Mouse (Mus musculus): ENCODE data around the gene Tas2r108. TPM values are rescaled to one million over a fixed set of nuclear protein-coding genes. Genes with fewer than 3 reads are reported as not detected.

Tas2r108 gene
- polyA plus RNA-seq (2016; fragmentation: Nextera tagmentation; extraction: Ambion mirVana) = 0.19 and 0.21 TPM in 2 replicates

DNA sequence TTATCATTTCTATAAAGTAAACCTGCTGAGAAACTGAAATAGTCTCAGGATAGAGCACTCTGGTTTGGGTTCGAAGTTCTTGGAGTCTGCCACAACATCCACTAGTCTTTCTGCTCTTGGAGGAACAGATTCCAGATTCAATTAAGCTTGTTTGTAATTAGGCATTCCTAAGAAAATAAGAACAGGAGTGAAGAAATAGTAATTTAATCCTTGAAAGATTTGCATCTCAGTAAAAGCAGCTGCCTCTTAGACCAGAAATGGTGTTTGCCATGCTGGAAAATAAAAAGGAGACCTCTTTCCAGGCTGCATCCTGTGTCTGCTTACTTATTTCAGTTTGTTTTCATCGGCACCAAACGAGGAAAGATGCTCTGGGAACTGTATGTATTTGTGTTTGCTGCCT lies at the start of gene Tas2r108:
Tas2r108 (plus strand) TSS at position 301 of the 400 bp plus-strand sequence.
- no peak for DNase-seq (ENCODE audit: extremely low spot score, low spot score)
- no peaks in the 10 kb centered on the region for H3K27me3 ChIP-seq (ENCODE audit: poor library complexity, severe bottlenecking)
- no peak within 1 kb of the TSS for H3K27ac ChIP-seq
- H3K36me3 ChIP-seq (replicated peaks) = no peaks in the 10 kb centered on the region
- H3K4me3 ChIP-seq = no peak within 1 kb of the TSS
- WGBS = 89% methylated on average over 3 of the region's 3 CpGs
- no peaks in the 10 kb centered on the region for H3K9me3 ChIP-seq
- no peaks in the 10 kb centered on the region for H3K4me1 ChIP-seq

DNA sequence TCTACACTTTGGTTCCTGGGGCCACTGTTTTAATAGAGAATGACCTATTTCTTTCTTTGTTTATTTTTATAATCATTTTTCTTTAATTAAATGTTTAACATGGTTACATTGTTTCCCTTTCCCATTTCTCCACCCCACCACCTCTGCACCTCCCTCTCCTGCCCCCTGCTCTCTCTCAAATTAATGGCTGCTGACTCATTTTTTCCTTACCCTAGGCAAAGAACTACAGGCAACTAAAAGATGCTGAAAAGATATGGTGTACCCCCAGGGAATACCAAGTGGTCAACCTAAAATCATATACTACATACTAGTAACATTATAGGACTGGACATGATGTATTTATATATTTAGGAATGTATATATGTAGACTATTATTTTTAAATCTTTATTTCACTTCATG lies 44.7 kb upstream of the Tas2r108 start:
- Histone ChIP-seq H3K9me3 (no peaks in the 10 kb centered on the region), H3K27me3 (ENCODE audit: poor library complexity, severe bottlenecking) (0 out of 2 replicates have a peak, but pooled peaks cover under 1% of the 10 kb centered on the region), H3K36me3 (replicated peaks) (no peaks in the 10 kb centered on the region), H3K27ac (no peak overlapping the region), H3K4me1 (no peaks in the 10 kb centered on the region), H3K4me3 (no peak overlapping the region)
- DNase-seq (ENCODE audit: extremely low spot score, low spot score) = no peak

DNA sequence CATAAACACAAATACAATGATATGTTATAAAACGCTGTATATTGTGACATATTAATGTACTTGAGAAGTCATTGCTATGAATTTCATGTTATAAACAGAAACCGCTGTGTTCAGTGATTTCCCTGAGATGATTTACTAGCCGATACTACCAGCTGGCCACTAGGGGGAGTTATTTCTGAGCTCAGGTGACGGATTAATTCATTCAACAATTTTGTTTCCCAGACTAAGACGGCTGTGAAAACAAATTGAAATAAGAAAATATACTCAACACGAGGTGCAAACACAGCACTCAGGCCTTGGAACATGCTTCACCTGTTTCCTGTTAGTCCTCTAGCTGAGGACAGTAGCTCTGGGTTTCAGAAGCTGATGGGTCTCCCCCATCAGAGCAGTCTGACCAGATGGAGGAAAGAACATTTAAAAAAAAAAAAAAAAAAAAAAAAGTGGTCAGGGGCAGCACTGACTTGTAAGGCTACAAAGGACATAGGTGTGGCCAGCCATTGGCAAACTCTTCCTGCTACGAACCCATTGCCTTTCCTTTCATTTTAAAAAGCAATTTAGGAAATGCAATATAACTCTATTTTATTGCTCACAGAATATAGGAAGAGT lies 38.8 kb upstream of the Tas2r108 start:
- no peak for DNase-seq (ENCODE audit: extremely low spot score, low spot score)
- H3K36me3 ChIP-seq (replicated peaks) = no peaks in the 10 kb centered on the region
- H3K27me3 ChIP-seq (ENCODE audit: poor library complexity, severe bottlenecking) = no peaks in the 10 kb centered on the region
- no peaks in the 10 kb centered on the region for H3K9me3 ChIP-seq
- H3K4me1 ChIP-seq = no peaks in the 10 kb centered on the region
- no peak overlapping the region for H3K27ac ChIP-seq
- H3K4me3 ChIP-seq = no peak overlapping the region
- WGBS = 24% methylated on average over 7 of the region's 7 CpGs

DNA sequence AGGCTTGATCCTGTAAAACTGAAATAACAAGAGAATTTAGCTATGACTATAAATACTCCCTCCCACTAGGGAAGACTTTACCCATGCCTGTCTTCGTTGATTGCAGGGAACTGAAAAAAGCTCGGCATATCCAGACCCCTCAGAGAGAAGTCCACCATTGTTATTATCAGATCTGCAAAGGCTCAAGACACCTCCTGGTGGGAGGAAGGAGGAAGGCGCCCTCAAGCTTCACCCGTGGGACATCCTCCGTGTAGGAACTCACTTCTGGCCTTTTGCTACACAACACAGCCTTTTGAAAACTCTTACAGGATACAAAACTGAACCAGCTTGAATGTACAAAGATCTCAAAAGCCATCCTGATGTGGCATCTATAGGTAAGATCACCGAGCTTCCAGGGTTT lies 27.6 kb upstream of the Tas2r108 start:
- no peaks in the 10 kb centered on the region for H3K36me3 ChIP-seq (replicated peaks)
- H3K9me3 ChIP-seq = no peaks in the 10 kb centered on the region
- 52% methylated on average over 6 of the region's 6 CpGs for WGBS
- DNase-seq (ENCODE audit: extremely low spot score, low spot score) = no peak
- no peak overlapping the region for H3K4me3 ChIP-seq
- peaks cover 7% of the 10 kb centered on the region for H3K4me1 ChIP-seq
- no peaks in the 10 kb centered on the region for H3K27me3 ChIP-seq (ENCODE audit: poor library complexity, severe bottlenecking)
- H3K27ac ChIP-seq = no peak overlapping the region

DNA sequence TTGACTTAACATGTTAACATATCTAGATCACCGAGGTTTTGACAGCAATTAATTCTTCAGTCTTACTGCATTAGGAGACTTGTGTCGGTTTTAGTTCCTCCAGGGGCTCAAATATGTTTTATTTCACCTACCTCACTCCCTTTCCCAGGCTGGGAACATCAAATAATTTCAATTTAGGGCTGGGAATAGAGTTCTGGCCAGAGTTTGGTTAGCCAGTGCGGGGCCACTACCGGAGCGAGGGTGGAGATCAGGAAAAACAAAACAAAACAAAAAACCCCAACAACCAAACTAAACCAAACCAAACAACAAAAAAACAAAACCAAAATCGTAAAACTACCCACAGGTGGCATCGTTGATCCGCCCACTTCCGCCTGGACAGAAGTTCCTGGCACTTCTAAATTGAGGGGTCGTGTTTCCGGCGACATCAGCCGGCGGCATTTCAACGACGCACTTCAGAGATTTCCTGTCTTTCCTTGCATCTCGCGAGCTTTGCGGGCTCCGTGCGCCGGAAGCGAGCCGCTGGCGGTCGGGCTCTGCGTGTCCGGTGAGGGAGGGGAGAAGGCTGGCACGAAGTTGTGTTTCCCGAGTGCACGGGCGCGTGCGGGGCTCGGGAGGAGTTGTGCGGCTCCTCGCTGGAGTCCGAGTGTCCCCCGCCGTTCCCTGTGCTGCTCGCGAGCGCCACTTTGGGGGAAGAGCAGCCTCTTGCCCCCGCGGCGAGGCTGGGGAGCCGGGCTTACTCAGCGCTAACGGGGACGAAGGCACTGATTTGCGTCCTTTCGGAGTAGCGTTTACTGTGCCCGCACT lies 22.2 kb upstream of the Tas2r108 start, which contains the start of gene Ssbp1:
Ssbp1 (plus strand) TSS at position 437 of the 804 bp plus-strand sequence.
- Histone ChIP-seq H3K27ac (peak within 1 kb of the TSS; percentile 97), H3K4me3 (peak within 1 kb of the TSS; percentile 82), H3K9me3 (no peaks in the 10 kb centered on the region), H3K27me3 (ENCODE audit: poor library complexity, severe bottlenecking) (no peaks in the 10 kb centered on the region), H3K36me3 (replicated peaks) (peaks cover 32% of the 10 kb centered on the region), H3K4me1 (peaks cover 24% of the 10 kb centered on the region)
- DNase-seq (ENCODE audit: extremely low spot score, low spot score) = peak; percentile 94
- under 1% methylated on average over 54 of the region's 54 CpGs for WGBS

DNA sequence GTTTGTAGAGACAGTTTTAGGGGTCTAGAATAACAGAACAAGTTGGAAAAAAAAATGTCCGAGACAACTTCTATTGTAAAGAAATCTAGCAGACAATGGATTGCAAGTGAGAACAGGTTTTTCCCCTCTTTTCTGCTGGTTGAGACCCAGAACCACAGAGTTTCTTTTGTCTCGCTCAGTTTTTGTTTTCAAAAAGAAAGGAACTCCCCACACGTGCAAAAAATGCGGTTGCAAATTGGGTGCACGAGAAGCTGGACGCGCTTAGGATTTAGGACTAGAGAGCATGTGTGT lies 21.7 kb upstream of the Tas2r108 start:
- H3K27ac ChIP-seq = peak overlapping the region; percentile 97
- DNase-seq (ENCODE audit: extremely low spot score, low spot score) = no peak
- WGBS = under 1% methylated on average over 7 of the region's 7 CpGs
- H3K4me3 ChIP-seq = peak overlapping the region; percentile 82
- peaks cover 37% of the 10 kb centered on the region for H3K36me3 ChIP-seq (replicated peaks)
- H3K27me3 ChIP-seq (ENCODE audit: poor library complexity, severe bottlenecking) = no peaks in the 10 kb centered on the region
- H3K4me1 ChIP-seq = peaks cover 24% of the 10 kb centered on the region
- no peaks in the 10 kb centered on the region for H3K9me3 ChIP-seq

DNA sequence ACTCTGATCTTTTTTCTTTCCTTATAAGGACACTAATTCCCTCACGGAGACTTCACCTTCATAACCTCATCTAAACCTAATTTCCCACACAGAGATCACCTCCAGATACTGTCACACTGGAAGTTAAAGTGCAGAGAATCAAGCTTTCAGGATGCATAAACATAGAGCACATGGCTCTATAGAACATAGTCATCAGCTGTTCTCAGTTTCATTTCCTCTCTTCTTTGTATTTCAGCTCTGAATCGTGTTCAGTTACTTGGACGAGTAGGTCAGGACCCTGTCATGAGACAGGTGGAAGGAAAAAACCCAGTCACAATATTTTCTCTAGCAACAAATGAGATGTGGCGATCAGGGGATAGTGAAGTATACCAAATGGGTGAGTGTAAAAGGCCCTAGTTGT lies 17.2 kb upstream of the Tas2r108 start:
- H3K27me3 ChIP-seq (ENCODE audit: poor library complexity, severe bottlenecking) = no peaks in the 10 kb centered on the region
- 92% methylated on average over 4 of the region's 4 CpGs for WGBS
- H3K4me1 ChIP-seq = peaks cover 16% of the 10 kb centered on the region
- no peaks in the 10 kb centered on the region for H3K9me3 ChIP-seq
- peaks cover 74% of the 10 kb centered on the region for H3K36me3 ChIP-seq (replicated peaks)
- DNase-seq (ENCODE audit: extremely low spot score, low spot score) = no peak
- no peak overlapping the region for H3K4me3 ChIP-seq
- no peak overlapping the region for H3K27ac ChIP-seq

DNA sequence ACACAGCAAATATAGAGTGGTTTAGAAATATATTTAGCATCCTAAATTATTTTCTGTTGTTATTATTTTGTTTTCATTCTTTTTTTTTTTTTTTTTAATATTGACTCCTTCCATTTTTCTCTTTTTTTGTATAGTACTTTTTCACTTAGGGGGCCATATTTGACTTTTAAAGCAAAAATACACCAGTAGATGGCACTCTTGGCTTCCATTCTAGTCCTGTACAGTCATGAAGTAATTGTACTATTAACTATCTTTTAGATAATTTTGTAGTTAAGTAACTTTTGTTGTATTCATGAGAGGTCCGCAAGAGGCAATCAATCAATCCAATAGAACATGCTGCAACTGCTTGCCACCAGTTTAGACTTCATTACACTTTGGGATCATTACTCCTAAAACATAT lies 13.6 kb upstream of the Tas2r108 start:
- 98% methylated on average over 1 of the region's 1 CpGs for WGBS
- Histone ChIP-seq H3K27ac (no peak overlapping the region), H3K4me3 (no peak overlapping the region), H3K9me3 (no peaks in the 10 kb centered on the region), H3K27me3 (ENCODE audit: poor library complexity, severe bottlenecking) (no peaks in the 10 kb centered on the region), H3K4me1 (no peaks in the 10 kb centered on the region), H3K36me3 (replicated peaks) (peaks cover 92% of the 10 kb centered on the region)
- DNase-seq (ENCODE audit: extremely low spot score, low spot score) = no peak

DNA sequence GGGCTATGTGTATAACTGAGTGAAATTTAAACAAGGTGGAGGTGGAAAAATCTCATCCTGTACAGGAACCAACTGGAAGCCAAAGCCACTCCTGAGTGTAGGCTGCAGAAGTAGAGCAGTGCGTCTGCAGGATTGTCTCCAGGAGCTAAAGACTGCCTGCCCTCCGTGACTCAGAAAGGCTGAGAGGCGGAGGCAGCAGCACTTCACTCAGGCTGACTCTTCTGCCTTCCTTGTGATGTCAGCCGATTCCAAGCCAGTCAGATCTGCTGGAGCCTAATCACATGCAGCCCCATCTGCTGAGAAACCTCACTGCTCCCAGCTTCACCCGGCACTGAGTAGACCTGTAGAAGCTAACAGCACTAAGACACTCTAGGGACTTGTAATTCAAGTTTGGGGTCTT lies 11.0 kb upstream of the Tas2r108 start:
- Histone ChIP-seq H3K27ac (no peak overlapping the region), H3K4me3 (no peak overlapping the region), H3K9me3 (no peaks in the 10 kb centered on the region), H3K27me3 (ENCODE audit: poor library complexity, severe bottlenecking) (no peaks in the 10 kb centered on the region), H3K36me3 (replicated peaks) (peaks cover 87% of the 10 kb centered on the region), H3K4me1 (no peaks in the 10 kb centered on the region)
- DNase-seq (ENCODE audit: extremely low spot score, low spot score) = no peak
- 93% methylated on average over 5 of the region's 5 CpGs for WGBS

DNA sequence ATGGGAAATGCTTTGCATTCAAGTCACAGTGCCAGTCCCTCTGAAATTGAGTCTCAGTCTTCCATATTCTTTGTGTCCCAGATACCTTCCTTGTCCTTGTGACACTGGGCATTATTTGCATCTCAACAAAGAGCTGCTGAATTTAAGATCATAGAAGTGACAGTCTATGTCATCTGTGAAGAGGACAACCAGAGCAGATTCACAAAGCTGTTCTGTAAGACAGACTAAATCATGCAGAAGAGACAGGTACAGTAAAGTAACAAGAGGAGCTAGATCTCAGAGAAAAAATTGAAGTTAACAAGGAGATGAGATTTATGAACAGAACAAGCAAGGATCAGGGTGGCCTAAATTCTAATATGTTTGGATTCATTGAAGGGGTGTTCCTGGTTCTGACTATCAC lies 2.4 kb upstream of the Tas2r108 start, which contains the start of gene Tas2r137:
Tas2r137 (plus strand) TSS at position 301 of the 400 bp plus-strand sequence.
- H3K4me3 ChIP-seq = no peak within 1 kb of the TSS
- H3K36me3 ChIP-seq (replicated peaks) = peaks cover 8% of the 10 kb centered on the region; the same call in 1 of the 2 replicates
- H3K4me1 ChIP-seq = no peaks in the 10 kb centered on the region
- DNase-seq (ENCODE audit: extremely low spot score, low spot score) = no peak
- H3K9me3 ChIP-seq = no peaks in the 10 kb centered on the region
- H3K27me3 ChIP-seq (ENCODE audit: poor library complexity, severe bottlenecking) = no peaks in the 10 kb centered on the region
- H3K27ac ChIP-seq = no peak within 1 kb of the TSS

DNA sequence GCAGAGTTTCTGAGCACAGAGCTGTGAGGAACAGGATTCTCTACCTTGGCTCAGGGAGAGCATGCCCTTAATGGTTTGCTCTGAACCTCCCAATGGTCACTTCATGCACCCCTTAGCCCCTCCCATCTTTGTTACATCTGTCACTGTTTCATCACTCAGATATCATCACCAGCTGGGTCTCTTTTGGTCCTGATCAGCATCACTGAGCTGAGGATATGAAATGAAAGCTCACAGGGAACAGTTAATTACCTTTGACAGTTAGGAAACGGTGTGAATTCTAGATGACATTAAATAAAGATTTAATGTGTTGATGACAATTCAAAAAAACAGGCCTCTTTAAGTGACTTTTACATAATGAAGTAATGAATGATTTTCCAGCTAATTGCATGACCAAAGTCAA lies 26.1 kb downstream of the Tas2r108 start, which contains the start of gene Prss37:
Prss37 (minus strand) TSS at position 101 of the 400 bp plus-strand sequence.
- 96% methylated on average over 1 of the region's 1 CpGs for WGBS
- Histone ChIP-seq H3K4me3 (no peak within 1 kb of the TSS), H3K27me3 (ENCODE audit: poor library complexity, severe bottlenecking) (no peaks in the 10 kb centered on the region)

More for the DNA sequence above, 26.1 kb downstream of the Tas2r108 start, which contains the start of gene Prss37:
- Histone ChIP-seq H3K27ac (no peak within 1 kb of the TSS), H3K36me3 (replicated peaks) (no peaks in the 10 kb centered on the region), H3K4me1 (no peaks in the 10 kb centered on the region), H3K9me3 (no peaks in the 10 kb centered on the region)
- no peak for DNase-seq (ENCODE audit: extremely low spot score, low spot score)

Data from forebrain, embryonic 10.5 days (tissue).